Mouse (Mus musculus) naive thymus-derived CD4-positive, alpha-beta T cell, adult 2 months (primary cell): Measurements from ENCODE around the gene Hsp90ab1.

Source experiments
- DNase-seq: peaks from one replicate; pipeline ENCODE4 v3.0.0-alpha.2; 2011; ENCODE audit warnings: low read depth

Hsp90ab1 gene

GRCm38 (mm10) chr17:45596631-45597396 lies 23.7 kb upstream of the Hsp90ab1 start:
- peak; percentile 56 for DNase-seq

GRCm38 (mm10) chr17:45595736-45596390 lies 22.8 kb upstream of the Hsp90ab1 start:
- peak; percentile 34 for DNase-seq

GRCm38 (mm10) chr17:45594881-45595735 lies 22.0 kb upstream of the Hsp90ab1 start:
- peak; percentile 76 for DNase-seq

GRCm38 (mm10) chr17:45594195-45594594 lies 21.1 kb upstream of the Hsp90ab1 start:
- DNase-seq = no peak

GRCm38 (mm10) chr17:45593479-45593878 lies 20.4 kb upstream of the Hsp90ab1 start:
- no peak for DNase-seq

GRCm38 (mm10) chr17:45592606-45593431 lies 19.7 kb upstream of the Hsp90ab1 start:
- DNase-seq = no peak

GRCm38 (mm10) chr17:45591701-45592605 lies 18.9 kb upstream of the Hsp90ab1 start:
- DNase-seq = peak; percentile 4

GRCm38 (mm10) chr17:45590410-45590809 lies 17.3 kb upstream of the Hsp90ab1 start:
- DNase-seq = no peak

GRCm38 (mm10) chr17:45589844-45590243 lies 16.8 kb upstream of the Hsp90ab1 start:
- DNase-seq = no peak

GRCm38 (mm10) chr17:45589236-45589635 lies 16.2 kb upstream of the Hsp90ab1 start:
- DNase-seq = no peak

GRCm38 (mm10) chr17:45588370-45588769 lies 15.3 kb upstream of the Hsp90ab1 start:
- no peak for DNase-seq

GRCm38 (mm10) chr17:45586449-45586837 lies 13.4 kb upstream of the Hsp90ab1 start:
- peak; percentile 41 for DNase-seq

- no peak for DNase-seq
These were observed 12.8 kb upstream of the Hsp90ab1 start for GRCm38 (mm10) chr17:45585725-45586448.

- peak; percentile 78 for DNase-seq
These were observed 12.0 kb upstream of the Hsp90ab1 start for GRCm38 (mm10) chr17:45584939-45585678.

- DNase-seq = no peak
These were observed 11.2 kb upstream of the Hsp90ab1 start for GRCm38 (mm10) chr17:45584096-45584896.

- DNase-seq = peak; percentile 66
These were observed 9.8 kb upstream of the Hsp90ab1 start for GRCm38 (mm10) chr17:45582715-45583355.

- no peak for DNase-seq
These were observed 9.1 kb upstream of the Hsp90ab1 start for GRCm38 (mm10) chr17:45582188-45582587.

- peak; percentile 93 for DNase-seq
These were observed 8.5 kb upstream of the Hsp90ab1 start for GRCm38 (mm10) chr17:45581567-45581983.
